Mouse (Mus musculus) C2C12 (cell line): ENCODE results near the gene Ccdc185. TPM values are rescaled to one million over a fixed set of nuclear protein-coding genes. Genes with fewer than 3 reads are reported as not detected.
A peak's percentile ranks its signal among the peaks of the same experiment; 100 is the strongest.

Experiments
- H3K27me3 ChIP-seq: one replicate; pipeline ENCODE4 v1.6.1; 2011; ENCODE audit not compliant: control insufficient read depth, insufficient read depth, insufficient read length
- H3K36me3 ChIP-seq: one replicate; pipeline ENCODE4 v1.6.1; 2011; ENCODE audit not compliant: control insufficient read depth, insufficient read depth
- H3K4me3 ChIP-seq: one replicate; pipeline ENCODE4 v1.5.1; 2011; ENCODE audit warnings: mild to moderate bottlenecking, control low read depth; ENCODE audit not compliant: poor library complexity, insufficient read depth, severe bottlenecking
- H3K79me2 ChIP-seq: one replicate; pipeline ENCODE4 v1.6.1; 2011; ENCODE audit not compliant: control insufficient read depth, insufficient read depth
- H3K79me3 ChIP-seq: one replicate; pipeline ENCODE4 v1.6.1; 2011; ENCODE audit warnings: low read depth, control low read depth
- H3ac ChIP-seq: one replicate; pipeline ENCODE3; 2011; ENCODE audit warnings: low read depth; ENCODE audit not compliant: control insufficient read depth, insufficient read length
- CEBPB ChIP-seq: IDR thresholded peaks from one replicate; pipeline ENCODE4 v1.6.1; 2011; ENCODE audit warnings: low read depth, mild to moderate bottlenecking, control low read depth, moderate library complexity
- CTCF ChIP-seq: IDR thresholded peaks from one replicate; pipeline ENCODE4 v1.5.1; 2011; ENCODE audit not compliant: control insufficient read depth, insufficient read depth, insufficient read length
- FOSL1 ChIP-seq: IDR thresholded peaks from one replicate; pipeline ENCODE4 v1.8.0; 2011; ENCODE audit warnings: mild to moderate bottlenecking, low read length; ENCODE audit not compliant: poor library complexity, insufficient read depth, severe bottlenecking
- MAX ChIP-seq: IDR thresholded peaks from one replicate; pipeline ENCODE4 v1.6.1; 2011; ENCODE audit warnings: mild to moderate bottlenecking, control low read depth
- MYOD1 ChIP-seq: IDR thresholded peaks from one replicate; pipeline ENCODE4 v1.6.1; 2011; ENCODE audit warnings: low read depth; ENCODE audit not compliant: control insufficient read depth, insufficient read length
- MYOG ChIP-seq: IDR thresholded peaks from one replicate; pipeline ENCODE4 v1.6.1; 2011; ENCODE audit not compliant: control insufficient read depth, insufficient read length; ENCODE audit errors: extremely low read depth
- USF1 ChIP-seq: IDR thresholded peaks from one replicate; pipeline ENCODE4 v1.6.1; 2011; ENCODE audit warnings: low read depth, mild to moderate bottlenecking, control low read depth, moderate library complexity
- polyA plus RNA-seq: library from polyadenylated mRNA; unstranded; fragments of >200 nt; fragmentation: generic; extraction: Trizol; gene quantifications from one replicate; pipeline ENCODE4 v1.2.1, GENCODE M21; 2012; ENCODE audit warnings: missing spikeins

The Ccdc185 gene
- polyA plus RNA-seq, 1 experiment = not detected

- Histone ChIP-seq H3K4me3 (no peak overlapping the region), H3K36me3 (no peaks in the 10 kb centered on the region), H3K79me2 (no peaks in the 10 kb centered on the region), H3K79me3 (no peaks in the 10 kb centered on the region), H3K27me3 (peaks cover 3% of the 10 kb centered on the region), H3ac (no peak overlapping the region)
- no peak for TF ChIP-seq MYOG
- no peak for TF ChIP-seq USF1
- TF ChIP-seq FOSL1 = no peak
- no peak for TF ChIP-seq MAX
- no peak for TF ChIP-seq CEBPB
- no peak for TF ChIP-seq MYOD1
- no peak for TF ChIP-seq CTCF
Measured at GRCm38 (mm10) chr1:182776749-182777410, 27.9 kb upstream of the Ccdc185 start.

- no peak for TF ChIP-seq MYOD1
- no peak for TF ChIP-seq FOSL1
- no peak for TF ChIP-seq USF1
- no peak for TF ChIP-seq CEBPB
- no peak for TF ChIP-seq MYOG
- no peak for TF ChIP-seq MAX
- TF ChIP-seq CTCF = no peak
- H3K79me3 ChIP-seq = no peaks in the 10 kb centered on the region
Measured at GRCm38 (mm10) chr1:182775576-182775975, 26.6 kb upstream of the Ccdc185 start.

GRCm38 (mm10) chr1:182764541-182765281 lies 15.7 kb upstream of the Ccdc185 start:
- Histone ChIP-seq H3K36me3 (no peaks in the 10 kb centered on the region), H3K79me2 (no peaks in the 10 kb centered on the region), H3K27me3 (peaks cover 23% of the 10 kb centered on the region), H3K4me3 (no peak overlapping the region), H3K79me3 (no peaks in the 10 kb centered on the region), H3ac (no peak overlapping the region)
- TF ChIP-seq MYOD1 (peak; percentile 28), MAX (no peak), FOSL1 (no peak), CTCF (no peak), MYOG (no peak), CEBPB (no peak), USF1 (no peak)

More at GRCm38 (mm10) chr1:182775576-182775975, 26.6 kb upstream of the Ccdc185 start:
- Histone ChIP-seq H3K36me3 (no peaks in the 10 kb centered on the region), H3K27me3 (peaks cover 3% of the 10 kb centered on the region), H3ac (no peak overlapping the region), H3K79me2 (no peaks in the 10 kb centered on the region), H3K4me3 (no peak overlapping the region)

GRCm38 (mm10) chr1:182763716-182764461 lies 14.9 kb upstream of the Ccdc185 start, which contains the start of gene Susd4:
Gene Susd4 (plus strand): TSS chr1:182763860.
- no peaks in the 10 kb centered on the region for H3K36me3 ChIP-seq
- peak within 1 kb of the TSS; percentile 19 for H3ac ChIP-seq
- no peak within 1 kb of the TSS for H3K4me3 ChIP-seq
- no peaks in the 10 kb centered on the region for H3K79me2 ChIP-seq
- H3K27me3 ChIP-seq = peaks cover 23% of the 10 kb centered on the region
- TF ChIP-seq MAX (no peak), MYOD1 (no peak), MYOG (no peak), CTCF (no peak), FOSL1 (no peak), USF1 (no peak), CEBPB (no peak)
- no peaks in the 10 kb centered on the region for H3K79me3 ChIP-seq

DNA sequence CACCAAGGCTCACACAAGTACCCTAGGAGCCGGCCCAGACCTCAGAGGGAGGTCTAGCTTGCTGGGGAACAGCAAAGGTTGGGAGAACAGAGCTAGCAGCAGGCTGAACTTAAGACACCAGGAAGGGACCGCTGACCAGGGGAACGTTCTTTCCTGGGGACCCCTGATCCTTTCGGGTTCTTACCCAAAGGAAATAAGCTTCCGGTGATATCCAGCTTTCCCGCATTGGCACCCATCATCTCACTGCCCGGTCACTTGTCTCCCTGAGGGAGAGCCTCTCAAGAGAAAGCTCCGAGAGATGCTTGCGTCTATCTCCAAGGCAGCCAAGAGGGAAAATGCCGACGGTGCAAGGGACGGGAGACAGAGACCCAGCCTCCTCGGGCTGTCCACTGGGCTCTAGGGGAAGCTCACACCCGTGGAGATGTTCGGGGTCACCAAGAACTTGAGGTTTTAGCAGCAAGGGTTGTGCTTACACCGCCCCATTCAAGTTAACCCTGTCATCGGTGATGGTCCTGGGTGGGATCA lies 14.3 kb upstream of the Ccdc185 start:
- Histone ChIP-seq H3K27me3 (peaks cover 23% of the 10 kb centered on the region), H3K36me3 (no peaks in the 10 kb centered on the region), H3ac (no peak overlapping the region), H3K4me3 (no peak overlapping the region), H3K79me3 (no peaks in the 10 kb centered on the region), H3K79me2 (no peaks in the 10 kb centered on the region)
- TF ChIP-seq CTCF (no peak), MYOD1 (no peak), MYOG (no peak), FOSL1 (no peak), USF1 (no peak), MAX (no peak), CEBPB (no peak)
